Mouse (Mus musculus): Measurements from ENCODE around the gene Diaph2.
"Not testable (repeated sequence)": the region's sequence is repeated elsewhere in the genome, so short reads cannot be mapped to it uniquely, and the experiment has no call there.

Gene Diaph2

DNA sequence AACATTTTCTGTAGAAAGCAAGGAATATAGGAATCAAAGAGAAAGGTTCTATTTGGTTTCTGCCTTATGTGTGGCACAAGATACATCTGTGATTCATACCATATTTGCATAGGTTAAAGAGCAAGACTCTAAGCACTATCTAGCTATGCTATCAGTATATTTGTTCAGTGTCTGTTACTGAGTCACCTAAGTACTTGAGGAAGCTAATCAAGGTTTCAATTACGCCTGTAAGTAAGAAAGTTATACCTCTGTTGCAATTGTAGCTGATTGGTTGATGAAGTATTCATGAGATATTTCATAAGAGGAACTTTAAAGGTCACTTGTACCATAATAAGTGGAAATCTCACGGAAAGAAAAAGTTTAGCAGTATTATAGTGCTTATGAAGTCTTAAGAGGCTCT lies 531.9 kb downstream of the Diaph2 start:
- DNase-seq (ENCODE audit: low spot score in 2 of 2): no peak

DNA sequence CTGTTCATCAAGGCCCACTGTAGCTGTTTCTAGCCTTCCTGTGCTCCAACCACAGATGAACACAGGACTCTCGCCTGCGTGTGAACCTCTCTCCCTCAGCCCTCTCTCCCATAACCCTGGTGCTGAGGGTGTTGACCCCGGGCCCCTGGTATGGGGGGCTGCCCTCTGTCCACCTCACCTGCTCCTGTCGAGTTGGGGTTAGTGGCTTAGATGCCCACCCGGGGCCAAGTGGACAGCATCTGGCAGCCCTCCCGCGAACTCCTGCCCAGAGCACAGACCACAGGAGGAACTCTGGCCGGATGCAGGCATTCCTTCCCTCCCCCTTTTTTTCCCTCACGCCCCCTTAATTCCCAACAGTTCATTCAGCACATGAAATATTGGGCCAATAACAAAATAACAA lies 537.5 kb downstream of the Diaph2 start:
- DNase-seq (ENCODE audit: low spot score in 2 of 2): no peak

DNA sequence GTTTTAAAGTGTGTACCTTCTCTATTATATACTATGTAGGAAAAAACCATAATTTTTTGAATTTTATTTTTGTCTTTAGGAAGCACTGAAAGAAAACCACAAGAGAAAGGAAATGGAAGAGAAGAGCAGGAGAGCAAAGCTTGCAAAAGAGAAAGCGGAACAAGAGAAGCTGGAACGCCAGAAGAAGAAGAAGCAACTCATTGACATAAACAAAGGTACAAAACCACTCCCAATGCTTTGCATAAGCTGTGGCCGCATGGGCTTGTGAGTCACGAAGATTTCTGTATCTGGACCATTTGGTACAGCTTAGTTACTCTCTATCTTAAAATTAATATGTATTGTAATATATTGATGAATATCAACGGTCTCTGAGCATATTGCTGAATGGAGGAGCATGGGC lies 540.2 kb downstream of the Diaph2 start:
- DNase-seq (ENCODE audit: low spot score in 2 of 2): peak in 1 of 2 experiments; percentile 1

DNA sequence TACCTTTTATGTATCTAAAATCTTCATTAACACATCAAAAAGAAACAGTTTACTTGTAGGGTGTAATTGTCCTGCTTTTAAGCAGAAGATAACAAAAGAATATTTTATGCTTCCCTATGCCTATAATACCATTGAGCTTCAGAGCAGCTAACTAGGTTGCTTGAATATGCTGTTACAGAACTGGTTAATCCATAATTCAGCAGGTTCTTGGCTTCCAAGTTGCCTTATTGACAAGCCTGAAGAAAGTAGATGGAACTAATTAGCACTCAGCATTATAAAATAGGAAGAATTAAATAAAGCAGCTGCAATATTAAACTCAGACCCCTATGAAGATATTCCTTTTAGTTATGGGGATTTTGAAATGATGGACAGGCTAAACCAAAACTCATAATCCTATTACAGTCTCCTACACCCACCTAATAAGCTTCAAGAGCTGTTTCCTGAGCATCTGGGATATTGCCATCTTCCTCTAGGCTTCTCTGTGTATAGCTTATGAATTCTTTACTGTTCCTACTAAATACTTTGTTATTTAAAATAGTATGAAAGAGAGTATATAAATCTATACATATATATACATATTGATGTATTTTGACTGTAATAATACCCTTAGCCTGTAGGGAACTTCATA lies 601.4 kb downstream of the Diaph2 start:
- no peak for DNase-seq (ENCODE audit: low spot score in 2 of 2)

GRCm38 (mm10) chrX:130351480-130351879 lies 601.9 kb downstream of the Diaph2 start:
- no peak for DNase-seq (ENCODE audit: low spot score in 2 of 2)

GRCm38 (mm10) chrX:130393508-130394145 lies 644.1 kb downstream of the Diaph2 start:
- no peak for DNase-seq (ENCODE audit: low spot score in 2 of 2)

DNA sequence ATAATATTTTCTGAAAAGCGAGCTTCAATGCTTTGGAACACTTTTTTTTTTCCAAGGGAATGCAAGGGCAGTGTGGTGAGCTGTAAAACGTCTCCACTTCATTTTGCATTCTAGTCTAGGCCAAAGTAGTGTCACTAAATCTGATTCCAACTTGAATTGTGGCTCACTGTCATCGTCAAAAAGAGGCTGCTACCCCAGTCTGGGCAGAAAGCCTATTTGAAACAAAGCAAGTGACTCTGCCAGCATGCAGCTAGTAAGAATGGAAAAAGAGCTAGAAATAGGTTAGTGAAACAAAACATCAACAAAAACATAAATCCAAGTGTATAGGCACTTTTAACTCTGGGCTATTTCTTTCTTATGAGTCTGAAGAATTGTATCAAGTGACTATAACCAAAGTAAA lies 653.7 kb downstream of the Diaph2 start:
- no peak for DNase-seq (ENCODE audit: low spot score in 2 of 2)

DNA sequence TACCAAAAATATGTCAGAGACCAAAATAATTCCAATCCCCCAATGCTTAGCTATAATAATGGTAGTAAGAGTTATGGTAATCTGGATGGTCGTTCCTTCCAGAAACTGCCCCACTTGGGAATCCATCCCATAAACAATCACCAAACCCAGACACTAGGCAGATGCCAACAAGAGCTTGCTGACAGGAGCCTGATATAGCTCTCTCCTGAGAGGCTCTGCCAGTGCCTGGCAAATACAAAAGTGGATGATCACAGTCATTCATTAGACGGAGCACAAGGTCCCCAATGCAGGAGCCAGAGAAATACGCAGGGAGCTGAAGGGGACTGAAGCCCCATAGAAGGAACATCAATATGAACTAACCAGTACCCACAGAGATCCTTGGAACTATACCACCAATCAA lies 657.9 kb downstream of the Diaph2 start:
- DNase-seq (ENCODE audit: low spot score in 2 of 2): not testable (repeated sequence)

DNA sequence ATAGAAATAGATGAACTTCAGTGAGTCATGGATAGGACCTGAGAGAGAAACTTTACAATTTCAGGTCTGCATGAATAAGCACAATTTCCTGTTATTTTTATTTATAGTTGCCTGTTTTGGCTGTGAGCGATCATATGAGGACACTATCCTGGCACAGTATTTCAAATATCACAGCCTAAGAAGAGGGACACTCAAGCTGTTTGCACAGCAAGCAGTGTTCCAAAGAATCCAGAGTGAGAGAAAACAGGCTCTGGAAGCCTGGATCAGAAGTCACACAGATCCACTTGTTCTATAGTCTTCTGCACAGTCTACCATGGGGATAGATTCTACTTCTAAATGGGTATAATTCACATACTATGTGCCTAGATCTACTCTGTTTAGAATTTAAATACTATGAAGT lies 659.4 kb downstream of the Diaph2 start:
- DNase-seq (ENCODE audit: low spot score in 2 of 2): no peak

DNA sequence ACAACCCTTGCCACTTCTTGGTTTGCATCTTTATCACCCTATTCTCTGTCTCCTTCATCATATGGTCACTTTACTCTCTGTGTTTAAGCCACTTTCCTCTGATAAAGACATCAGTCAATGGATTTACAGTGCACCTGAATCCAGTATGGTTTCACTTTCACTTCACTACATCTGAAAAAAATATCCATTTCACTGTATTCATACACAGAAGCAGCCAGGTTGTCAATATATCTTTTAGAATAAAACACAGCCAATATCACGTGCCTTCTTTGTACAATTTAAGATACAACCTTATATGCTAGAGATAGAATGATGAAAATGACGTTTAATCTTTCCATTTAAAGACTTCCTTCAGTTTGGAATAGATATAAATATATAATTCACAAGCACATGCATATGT lies 673.6 kb downstream of the Diaph2 start:
- DNase-seq (ENCODE audit: low spot score in 2 of 2): no peak

GRCm38 (mm10) chrX:130451822-130452487 lies 702.4 kb downstream of the Diaph2 start:
- DNase-seq (ENCODE audit: low spot score in 2 of 2): no peak

- no peak for DNase-seq (ENCODE audit: low spot score in 2 of 2)
These were observed 702.9 kb downstream of the Diaph2 start for GRCm38 (mm10) chrX:130452488-130452823.

DNA sequence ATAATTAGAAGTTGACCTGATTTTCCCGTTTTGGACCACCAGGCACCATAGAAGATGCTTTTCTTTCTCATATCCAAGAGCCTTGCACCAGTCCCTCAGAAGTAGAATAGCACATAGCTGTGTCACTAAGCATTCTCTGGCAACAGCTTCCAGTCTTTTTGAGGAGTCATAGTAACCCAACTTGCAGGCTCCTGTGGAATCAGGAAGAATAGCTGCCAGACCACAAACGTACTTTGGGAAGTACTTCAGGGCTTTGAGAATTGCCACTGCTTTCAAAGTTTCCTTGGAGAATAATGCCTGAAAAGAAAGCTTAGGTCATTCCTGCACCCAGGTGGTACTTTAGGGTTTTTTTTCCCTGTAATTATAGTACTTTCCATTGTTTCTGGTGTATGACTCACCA lies 723.6 kb downstream of the Diaph2 start:
- no peak for DNase-seq (ENCODE audit: low spot score in 2 of 2)

DNA sequence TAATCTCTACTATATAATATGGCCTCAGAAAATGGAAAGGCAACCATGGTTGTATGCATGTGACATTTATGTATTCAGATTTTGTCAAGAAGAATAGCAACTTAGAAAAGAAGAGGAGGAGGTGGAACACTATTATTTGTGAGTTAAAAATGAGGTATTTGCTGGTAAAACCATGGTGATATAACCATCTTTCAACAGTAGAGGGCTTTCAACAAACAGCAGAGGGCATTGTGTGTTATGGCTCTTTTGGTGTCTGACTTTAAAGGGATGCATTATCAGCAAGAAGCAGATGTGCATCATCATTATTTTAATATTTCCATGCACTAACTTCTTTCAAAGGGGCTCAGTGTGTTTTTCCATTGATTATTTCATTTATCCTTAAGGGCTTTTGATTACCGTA lies 731.3 kb downstream of the Diaph2 start:
- no peak for DNase-seq (ENCODE audit: low spot score in 2 of 2)

GRCm38 (mm10) chrX:130502680-130503464 lies 753.3 kb downstream of the Diaph2 start:
- no peak for DNase-seq (ENCODE audit: low spot score in 2 of 2)

DNA sequence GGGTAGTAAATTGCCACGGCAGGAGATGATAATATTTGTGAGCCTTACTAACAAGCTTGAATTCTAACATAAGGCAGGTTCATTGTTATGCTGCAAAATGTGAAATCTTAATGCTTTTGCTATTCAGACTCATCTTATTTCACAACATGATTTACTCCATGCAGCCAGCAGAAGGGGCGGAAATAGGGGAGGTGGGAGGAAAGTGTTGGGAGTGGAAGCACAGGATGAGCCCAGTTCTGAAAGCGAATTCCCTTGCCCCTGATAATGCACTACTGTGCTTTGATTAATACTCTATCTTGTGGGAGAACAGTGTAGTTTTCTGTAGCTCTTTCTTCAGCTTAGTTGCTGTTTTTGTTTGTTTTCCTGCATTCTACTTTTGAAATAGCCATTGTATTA lies 753.9 kb downstream of the Diaph2 start:
- no peak for DNase-seq (ENCODE audit: low spot score in 2 of 2)

GRCm38 (mm10) chrX:130505626-130506025 lies 756.1 kb downstream of the Diaph2 start:
- no peak for DNase-seq (ENCODE audit: low spot score in 2 of 2)

All from spleen, postnatal 36 days (tissue).